In the genomic region with DNA sequence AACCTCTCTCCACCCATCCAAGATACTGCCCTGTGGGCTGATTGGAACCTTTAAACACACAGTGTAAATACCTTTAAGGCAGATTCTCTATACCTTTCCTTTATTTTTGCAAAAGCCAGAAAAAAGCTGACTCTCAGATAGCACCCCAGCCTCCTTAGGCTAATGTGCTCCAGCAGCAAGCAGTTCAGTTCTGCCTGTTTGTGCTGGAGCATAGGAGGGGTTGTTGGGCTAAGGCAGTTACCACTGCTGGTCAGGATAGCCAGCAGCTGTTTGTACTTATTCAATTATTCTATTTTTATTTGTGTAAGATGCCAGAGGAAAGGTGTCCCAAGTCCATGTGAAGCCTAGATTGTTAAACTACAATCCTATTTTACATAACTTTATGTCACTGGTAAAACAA, we compare ENCODE assay signal across 17 mouse cellular contexts. TPM values are rescaled to one million over a fixed set of nuclear protein-coding genes. Genes with fewer than 3 reads are reported as not detected.
A peak's percentile ranks its signal among the peaks of the same experiment; 100 is the strongest.
DNase-seq lines count a peak whose midpoint lies in the region; ATAC-seq and TF ChIP-seq lines count a peak whose summit lies in the region.
"Had no signal": no experiment of that assay in that cellular context is flagged by ENCODE, and none has a peak within 500 bp of the region (broad histone marks: within the 10 kb centered on the region; RNA-seq: fewer than 3 reads in every experiment).

No protein-coding gene starts in this region.

- TF ChIP-seq POLR2A in heart, adult 2 months (IDR thresholded peaks at IDR 0.05; ENCODE audit: insufficient read depth, low read depth, low read length), result no peak

- no peak overlapping the region for H3K9ac ChIP-seq in heart, adult 2 months (ENCODE audit: low read depth, low read length)
- no peak overlapping the region for H3K9ac ChIP-seq in kidney, embryonic 16.5 days (replicated peaks; ENCODE audit: low read length)
- H3K9ac ChIP-seq in embryonic facial prominence, embryonic 12.5 days, result no peak overlapping the region
- H3K9ac ChIP-seq in limb, embryonic 12.5 days (replicated peaks), result no peak overlapping the region
- H3K9ac ChIP-seq in forebrain, embryonic 11.5 days (ENCODE audit: low read length), result no peak overlapping the region
- H3K9ac ChIP-seq: forebrain, embryonic 15.5 days; liver, embryonic 12.5 days; neural tube, embryonic 12.5 days had no signal

- H3K27ac ChIP-seq in heart, embryonic 10.5 days, result peak overlapping the region; percentile 62
- H3K27ac ChIP-seq in heart, adult 2 months, result no peak overlapping the region
- 0 out of 2 replicates have a peak overlapping the region, but pooled peaks have one; percentile 17 for H3K27ac ChIP-seq in kidney, embryonic 16.5 days (ENCODE audit: low read length)
- peak overlapping the region; percentile 75 for H3K27ac ChIP-seq in embryonic facial prominence, embryonic 12.5 days
- peak overlapping the region; percentile 81 for H3K27ac ChIP-seq in limb, embryonic 12.5 days
- H3K27ac ChIP-seq in forebrain, embryonic 11.5 days (ENCODE audit: low read depth, low read length), result no peak overlapping the region
- H3K27ac ChIP-seq: forebrain, embryonic 15.5 days; liver, embryonic 12.5 days; neural tube, embryonic 12.5 days had no signal

- no peak overlapping the region; the same call in 1 of the 2 replicates for H3K4me3 ChIP-seq in heart, embryonic 10.5 days
- H3K4me3 ChIP-seq in heart, adult 2 months, result no peak overlapping the region
- no peak overlapping the region for H3K4me3 ChIP-seq in kidney, embryonic 16.5 days (ENCODE audit: low read length)
- H3K4me3 ChIP-seq in embryonic facial prominence, embryonic 12.5 days, result no peak overlapping the region
- no peak overlapping the region for H3K4me3 ChIP-seq in limb, embryonic 12.5 days (replicated peaks)
- H3K4me3 ChIP-seq in forebrain, embryonic 11.5 days (ENCODE audit: low read depth, low read length), result no peak overlapping the region
- H3K4me3 ChIP-seq: forebrain, embryonic 15.5 days; liver, embryonic 12.5 days; neural tube, embryonic 12.5 days had no signal

- intact Hi-C loops in heart, adult 2 months (cut with DNase I), result no loop called here

- H3K4me2 ChIP-seq in kidney, embryonic 16.5 days (replicated peaks; ENCODE audit: low read depth, low read length), result 0 out of 2 replicates have a peak overlapping the region, but pooled peaks have one; percentile 16
- no peak overlapping the region for H3K4me2 ChIP-seq in embryonic facial prominence, embryonic 12.5 days (replicated peaks)
- H3K4me2 ChIP-seq in limb, embryonic 12.5 days, result peak overlapping the region; percentile 36
- H3K4me2 ChIP-seq in forebrain, embryonic 11.5 days (ENCODE audit: low read depth, low read length, severe bottlenecking), result no peak overlapping the region
- H3K4me2 ChIP-seq: forebrain, embryonic 15.5 days; liver, embryonic 12.5 days; neural tube, embryonic 12.5 days had no signal

- no peak for ATAC-seq in kidney, embryonic 16.5 days (ENCODE audit: low FRiP score, low TSS enrichment)
- 0 out of 2 replicates have a peak, but pooled peaks have one; percentile 29 for ATAC-seq in embryonic facial prominence, embryonic 12.5 days (ENCODE audit: insufficient number of reproducible peaks, insufficient read depth, low FRiP score, low TSS enrichment)
- no peak for ATAC-seq in limb, embryonic 12.5 days (ENCODE audit: insufficient number of reproducible peaks, insufficient read depth, low FRiP score, low TSS enrichment, low read depth)
- no peak for ATAC-seq in forebrain, embryonic 11.5 days (replicated peaks; ENCODE audit: low FRiP score)
- ATAC-seq: forebrain, embryonic 15.5 days; liver, embryonic 12.5 days had no signal

- no peaks in the 10 kb centered on the region for H3K79me2 ChIP-seq in heart, adult 2 months (replicated peaks; ENCODE audit: control insufficient read depth, insufficient read depth, low read length)

- TF ChIP-seq CTCF in heart, adult 2 months (IDR thresholded peaks at IDR 0.05), result no peak

- peaks cover 33% of the 10 kb centered on the region for H3K4me1 ChIP-seq in heart, embryonic 10.5 days
- no peaks in the 10 kb centered on the region for H3K4me1 ChIP-seq in heart, adult 2 months (ENCODE audit: control insufficient read depth, insufficient read depth, low read length)
- peaks cover 31% of the 10 kb centered on the region for H3K4me1 ChIP-seq in kidney, embryonic 16.5 days (ENCODE audit: insufficient read depth, low read length)
- H3K4me1 ChIP-seq in embryonic facial prominence, embryonic 12.5 days, result peaks cover 28% of the 10 kb centered on the region
- peaks cover 50% of the 10 kb centered on the region for H3K4me1 ChIP-seq in limb, embryonic 12.5 days (replicated peaks)
- peaks cover 2% of the 10 kb centered on the region; the same call in 1 of the 2 replicates for H3K4me1 ChIP-seq in forebrain, embryonic 11.5 days (replicated peaks; ENCODE audit: control insufficient read depth, insufficient read depth, low read length)
- H3K4me1 ChIP-seq: liver, embryonic 12.5 days had no signal

- H3K27me3 ChIP-seq in heart, embryonic 10.5 days (ENCODE audit: insufficient read depth, poor library complexity, severe bottlenecking), result no peaks in the 10 kb centered on the region
- no peaks in the 10 kb centered on the region for H3K27me3 ChIP-seq in heart, adult 2 months (ENCODE audit: control insufficient read depth, insufficient read depth, low read length)
- H3K27me3 ChIP-seq in kidney, embryonic 16.5 days (ENCODE audit: insufficient read depth, low read length), result peaks cover 3% of the 10 kb centered on the region; the same call in 1 of the 2 replicates
- no peaks in the 10 kb centered on the region for H3K27me3 ChIP-seq in embryonic facial prominence, embryonic 12.5 days
- no peaks in the 10 kb centered on the region for H3K27me3 ChIP-seq in limb, embryonic 12.5 days
- H3K27me3 ChIP-seq in forebrain, embryonic 11.5 days (ENCODE audit: control insufficient read depth, insufficient read depth, low read length), result no peaks in the 10 kb centered on the region
- H3K27me3 ChIP-seq: forebrain, embryonic 15.5 days; liver, embryonic 12.5 days; neural tube, embryonic 12.5 days had no signal

- H3K9me3 ChIP-seq in heart, embryonic 10.5 days, result no peaks in the 10 kb centered on the region
- no peaks in the 10 kb centered on the region for H3K9me3 ChIP-seq in kidney, embryonic 16.5 days (ENCODE audit: low read length)
- H3K9me3 ChIP-seq in embryonic facial prominence, embryonic 12.5 days, result no peaks in the 10 kb centered on the region
- H3K9me3 ChIP-seq in limb, embryonic 12.5 days, result no peaks in the 10 kb centered on the region
- H3K9me3 ChIP-seq in forebrain, embryonic 11.5 days (ENCODE audit: control insufficient read depth, low read length), result no peaks in the 10 kb centered on the region
- H3K9me3 ChIP-seq: forebrain, embryonic 15.5 days; liver, embryonic 12.5 days; neural tube, embryonic 12.5 days had no signal

- TF ChIP-seq EP300 in heart, adult 2 months (IDR thresholded peaks at IDR 0.05; ENCODE audit: insufficient read depth, low read depth, low read length), result no peak

- H3K36me3 ChIP-seq in heart, embryonic 10.5 days, result no peaks in the 10 kb centered on the region
- no peaks in the 10 kb centered on the region for H3K36me3 ChIP-seq in heart, adult 2 months (ENCODE audit: control insufficient read depth, insufficient read depth, low read length)
- no peaks in the 10 kb centered on the region for H3K36me3 ChIP-seq in kidney, embryonic 16.5 days (ENCODE audit: insufficient read depth, low read length)
- no peaks in the 10 kb centered on the region for H3K36me3 ChIP-seq in embryonic facial prominence, embryonic 12.5 days
- H3K36me3 ChIP-seq in limb, embryonic 12.5 days, result no peaks in the 10 kb centered on the region
- no peaks in the 10 kb centered on the region for H3K36me3 ChIP-seq in forebrain, embryonic 11.5 days (ENCODE audit: control insufficient read depth, insufficient read depth, low read length)
- H3K36me3 ChIP-seq: forebrain, embryonic 15.5 days; liver, embryonic 12.5 days; neural tube, embryonic 12.5 days had no signal

- no peak for DNase-seq in heart, embryonic 10.5 days (ENCODE audit: low spot score)
- DNase-seq in heart, adult 2 months, result no peak
- no peak for DNase-seq in kidney, postnatal 4 days
- DNase-seq in thymus, postnatal 10 days (ENCODE audit: low spot score in 2 of 2), result no peak
- no peak for DNase-seq in forebrain, embryonic 11.5 days (ENCODE audit: low spot score)
- DNase-seq: B cell, adult 2 months; cerebellum, adult 2 months; gastrocnemius, postnatal 14 days; kidney, adult 11 months; lung, postnatal 36 days; midbrain, embryonic 14.5 days had no signal

RNA-seq across cellular contexts. Expression of gene Casd1, which starts 39.0 kb away (rescaled TPM):
- polyA plus RNA-seq in heart, embryonic 10.5 days (2016; fragmentation: Nextera tagmentation; extraction: Ambion mirVana), result 32.1 and 43.8 TPM in 2 replicates
- total RNA-seq in heart, adult 2 months (2021), result 10 to 100 TPM; 26.1 to 26.4 TPM
- 12.3 and 25.2 TPM in 2 replicates for polyA plus RNA-seq in heart, adult 2 months (2012; rRNA removed)
- 29.7 and 30.1 TPM in 2 replicates for polyA plus RNA-seq in kidney, embryonic 16.5 days (2015; fragmentation: Nextera tagmentation; extraction: Ambion mirVana)
- polyA plus RNA-seq in embryonic facial prominence, embryonic 12.5 days (2016; fragmentation: Nextera tagmentation; extraction: Ambion mirVana), result 42.7 and 44.1 TPM in 2 replicates
- 51.6 and 53.1 TPM in 2 replicates for polyA plus RNA-seq in limb, embryonic 12.5 days (2016; fragmentation: Nextera tagmentation; extraction: Ambion mirVana)
- polyA plus RNA-seq in forebrain, embryonic 11.5 days (2014; fragmentation: Nextera tagmentation; extraction: Ambion mirVana), result 42.1 TPM in 2 replicates

RNA-seq across cellular contexts. Expression of gene Col1a2, which starts 57.0 kb away (rescaled TPM):
- polyA plus RNA-seq in heart, embryonic 10.5 days (2016; fragmentation: Nextera tagmentation; extraction: Ambion mirVana), result 88.7 and 175 TPM in 2 replicates
- total RNA-seq in heart, adult 2 months (2021), result 10 to 100 TPM; 60.1 to 88.9 TPM
- 89.3 and 99.8 TPM in 2 replicates for polyA plus RNA-seq in heart, adult 2 months (2012; rRNA removed)
- polyA plus RNA-seq in kidney, embryonic 16.5 days (2015; fragmentation: Nextera tagmentation; extraction: Ambion mirVana), result 551 and 618 TPM in 2 replicates
- 603 and 672 TPM in 2 replicates for polyA plus RNA-seq in embryonic facial prominence, embryonic 12.5 days (2016; fragmentation: Nextera tagmentation; extraction: Ambion mirVana)
- 448 and 471 TPM in 2 replicates for polyA plus RNA-seq in limb, embryonic 12.5 days (2016; fragmentation: Nextera tagmentation; extraction: Ambion mirVana)
- 140 and 149 TPM in 2 replicates for polyA plus RNA-seq in forebrain, embryonic 11.5 days (2014; fragmentation: Nextera tagmentation; extraction: Ambion mirVana)

Comparison
In these comparisons a context has a peak if more than half of its experiments do, and no peak if none do; other contexts are left out.
1. H3K27ac ChIP-seq: peak in heart, embryonic 10.5 days (single experiment), kidney, embryonic 16.5 days (single experiment), embryonic facial prominence, embryonic 12.5 days (single experiment) and limb, embryonic 12.5 days (single experiment); none in heart, adult 2 months (single experiment) and forebrain, embryonic 11.5 days (single experiment).
2. H3K4me2 ChIP-seq: peak in kidney, embryonic 16.5 days (single experiment) and limb, embryonic 12.5 days (single experiment); none in embryonic facial prominence, embryonic 12.5 days (single experiment) and forebrain, embryonic 11.5 days (single experiment).